Mouse (Mus musculus) thymus, adult 18-20 months (tissue): ENCODE measurements around the gene Stx7.
"Not testable (repeated sequence)": the region's sequence is repeated elsewhere in the genome, so short reads cannot be mapped to it uniquely, and the experiment has no call there.

ENCODE experiments used
- DNase-seq, 2 experiments: peaks; one replicate each; pipeline ENCODE4 v3.0.0; 2022; ENCODE audit warnings: mixed read lengths in 2 of 2

Gene Stx7

GRCm38 (mm10) chr10:24149135-24149781 is at the start of gene Stx7:
TSS of gene Stx7 (plus strand) at chr10:24149302.
- DNase-seq = peak; percentile 87 to 91

- not testable (repeated sequence) for DNase-seq
These were observed 47.3 kb upstream of the Stx7 start, which contains the start of gene Taar8c for GRCm38 (mm10) chr10:24101812-24102211. TSS of gene Taar8c (minus strand) at chr10:24101912.

- not testable (repeated sequence) for DNase-seq
These were observed 45.8 kb upstream of the Stx7 start for GRCm38 (mm10) chr10:24103299-24103698.

- DNase-seq = no peak
These were observed 41.4 kb upstream of the Stx7 start for GRCm38 (mm10) chr10:24107747-24108146.

GRCm38 (mm10) chr10:24108236-24108635 is 40.9 kb upstream of the Stx7 start:
- no peak for DNase-seq

- not testable (repeated sequence) for DNase-seq
These were observed 39.7 kb upstream of the Stx7 start, which contains the start of gene Taar9 for GRCm38 (mm10) chr10:24109434-24109833. TSS of gene Taar9 (minus strand) at chr10:24109534.

- no peak for DNase-seq
These were observed 37.9 kb upstream of the Stx7 start for GRCm38 (mm10) chr10:24111116-24111778.

- peak in 1 of 2 experiments; percentile 22 for DNase-seq
These were observed 17.4 kb upstream of the Stx7 start for GRCm38 (mm10) chr10:24131451-24132262.

- no peak for DNase-seq
These were observed 16.8 kb upstream of the Stx7 start for GRCm38 (mm10) chr10:24132273-24132672.

GRCm38 (mm10) chr10:24133132-24133531 is 16.0 kb upstream of the Stx7 start:
- DNase-seq = no peak

GRCm38 (mm10) chr10:24134071-24134645 is 14.9 kb upstream of the Stx7 start:
- no peak for DNase-seq

- no peak for DNase-seq
These were observed 10.4 kb upstream of the Stx7 start for GRCm38 (mm10) chr10:24138623-24139261.

- DNase-seq = no peak
These were observed 6.4 kb upstream of the Stx7 start for GRCm38 (mm10) chr10:24142735-24143134.

GRCm38 (mm10) chr10:24150086-24150485 is 984 bp downstream of the Stx7 start:
- DNase-seq = no peak

GRCm38 (mm10) chr10:24158470-24159254 is 9.6 kb downstream of the Stx7 start:
- DNase-seq = peak; percentile 65 to 75

- DNase-seq = no peak
These were observed 10.5 kb downstream of the Stx7 start for GRCm38 (mm10) chr10:24159575-24159974.

GRCm38 (mm10) chr10:24160349-24160748 is 11.2 kb downstream of the Stx7 start:
- no peak for DNase-seq

- DNase-seq = no peak
These were observed 15.2 kb downstream of the Stx7 start for GRCm38 (mm10) chr10:24164137-24164908.

- no peak for DNase-seq
These were observed 15.8 kb downstream of the Stx7 start for GRCm38 (mm10) chr10:24164909-24165304.

GRCm38 (mm10) chr10:24165526-24166055 is 16.5 kb downstream of the Stx7 start:
- no peak for DNase-seq
